Mouse (Mus musculus) thymus, postnatal 0 days (tissue): ENCODE results near the gene Rbm33. TPM values are rescaled to one million over a fixed set of nuclear protein-coding genes. Genes with fewer than 3 reads are reported as not detected.

Source experiments
- DNase-seq: peaks from one replicate; pipeline ENCODE4 v3.0.0-alpha.2; 2015; ENCODE audit warnings: low spot score
- polyA plus RNA-seq: library from polyadenylated mRNA; unstranded; fragments of >200 nt; fragmentation: Nextera tagmentation; extraction: Ambion mirVana; gene quantifications from 2 replicates; pipeline ENCODE4 v1.2.1, GENCODE M21; 2015

The Rbm33 gene
- polyA plus RNA-seq, 1 experiment from 2014 or later = 12.5 TPM

DNA sequence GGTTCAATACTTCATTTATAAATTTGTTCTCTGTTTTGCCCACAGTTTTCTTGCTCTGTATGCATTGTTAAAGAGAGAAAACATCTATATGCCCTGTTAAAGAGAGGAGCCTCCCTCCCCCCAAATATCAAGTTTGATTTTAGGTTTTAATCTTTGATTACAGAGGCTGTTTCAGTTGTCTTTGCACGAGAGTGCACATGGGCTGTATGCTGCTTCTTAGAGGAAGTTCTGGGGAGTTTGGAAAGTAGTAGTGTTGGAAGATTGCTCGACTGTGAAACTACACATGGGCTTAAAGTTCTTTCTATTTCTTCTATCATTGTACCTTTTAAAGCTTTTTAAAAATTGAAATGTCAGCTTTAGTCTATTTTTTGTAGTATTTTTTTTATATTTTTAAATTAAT, 6.9 kb downstream of the Rbm33 start:
- DNase-seq = no peak

GRCm38 (mm10) chr5:28324457-28324856, 7.5 kb downstream of the Rbm33 start:
- no peak for DNase-seq

- peak; percentile 62 for DNase-seq
These were observed 12.3 kb downstream of the Rbm33 start for GRCm38 (mm10) chr5:28329024-28329806.

GRCm38 (mm10) chr5:28333731-28334130, 16.8 kb downstream of the Rbm33 start:
- DNase-seq = no peak

- DNase-seq = no peak
These were observed 35.1 kb downstream of the Rbm33 start for GRCm38 (mm10) chr5:28351857-28352513.

- DNase-seq = no peak
These were observed 38.7 kb downstream of the Rbm33 start for GRCm38 (mm10) chr5:28355614-28356013.

DNA sequence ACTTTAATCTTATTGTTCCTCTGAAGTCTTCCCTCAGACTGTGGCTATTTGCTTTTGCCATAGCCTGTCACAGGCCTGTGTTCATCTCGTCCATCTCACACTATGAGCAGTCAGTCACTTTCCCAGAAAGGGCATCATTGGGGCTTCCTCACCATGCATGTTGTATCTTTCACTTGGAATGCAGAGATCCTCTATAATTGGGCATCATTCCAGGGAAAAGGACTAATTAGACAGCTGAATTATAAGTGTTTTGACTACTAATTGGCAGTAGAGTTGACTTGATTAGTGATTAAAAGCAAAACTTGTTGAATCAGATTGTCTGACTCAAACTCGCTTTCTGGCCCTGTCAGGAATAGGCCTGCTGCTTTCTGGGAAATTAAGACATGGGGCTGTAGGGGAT, 43.8 kb downstream of the Rbm33 start:
- no peak for DNase-seq

DNA sequence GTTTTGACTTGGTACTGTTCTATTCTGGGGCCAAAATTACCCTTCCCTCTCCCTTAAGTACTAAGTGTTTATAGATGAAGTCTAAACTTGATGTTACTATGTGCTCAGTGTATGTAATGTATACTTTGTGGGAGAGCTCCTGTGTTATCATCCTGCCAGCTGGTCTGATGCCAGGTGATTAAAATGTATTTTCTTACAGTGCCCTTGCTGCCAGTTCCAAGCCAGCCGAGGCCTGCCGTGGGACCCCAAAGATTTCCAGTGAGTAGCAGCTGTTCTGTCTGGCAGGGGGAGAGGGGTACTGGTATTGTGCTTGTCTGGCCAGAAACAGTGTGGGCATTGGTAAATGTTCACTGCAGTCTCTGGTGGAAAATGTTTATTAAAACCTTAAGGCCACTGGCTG, 51.1 kb downstream of the Rbm33 start:
- no peak for DNase-seq

DNA sequence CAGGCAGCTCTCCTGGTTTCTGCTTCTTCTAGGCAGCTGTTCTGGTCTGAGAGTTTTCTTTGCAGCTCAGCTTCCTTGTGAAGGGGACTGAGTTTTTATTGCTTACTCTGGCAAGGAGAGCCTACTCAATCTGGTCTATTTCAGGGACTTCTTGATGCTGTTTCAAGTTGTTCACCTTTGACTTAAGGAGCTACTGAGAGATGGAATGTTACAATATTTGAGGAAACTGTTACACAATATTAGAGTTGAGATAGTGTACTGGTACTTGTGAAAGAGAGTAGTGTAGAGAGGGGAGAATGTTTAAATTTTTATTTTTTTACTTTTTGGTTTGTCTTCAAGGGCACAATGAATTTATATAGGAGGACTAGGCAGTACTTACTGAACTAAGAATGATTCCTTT, 53.9 kb downstream of the Rbm33 start:
- no peak for DNase-seq

DNA sequence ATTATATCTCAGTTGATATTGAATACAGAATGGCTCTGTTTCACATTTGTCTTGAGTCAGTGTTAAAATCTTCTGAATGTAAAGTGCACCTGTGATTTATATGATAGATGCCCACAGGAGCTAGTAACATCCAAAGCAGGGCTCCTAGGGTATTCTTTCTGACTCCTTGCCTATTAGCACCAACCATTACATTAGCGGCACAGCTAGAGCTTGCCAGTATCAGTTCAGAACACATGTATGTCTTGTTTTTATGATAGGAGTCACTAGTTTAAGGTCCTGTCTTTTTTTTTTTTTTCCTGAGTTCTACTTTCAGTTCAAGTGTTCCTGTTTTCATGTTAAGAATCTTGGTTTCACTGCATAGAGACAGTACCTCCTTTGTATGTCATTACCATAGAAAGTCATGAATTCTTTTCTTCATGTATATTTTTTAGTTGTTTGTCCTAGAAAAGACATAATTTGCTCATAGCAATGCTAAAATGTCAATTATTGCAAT, 55.3 kb downstream of the Rbm33 start:
- no peak for DNase-seq

GRCm38 (mm10) chr5:28373498-28374427, 56.8 kb downstream of the Rbm33 start:
- no peak for DNase-seq

- no peak for DNase-seq
These were observed 60.4 kb downstream of the Rbm33 start for GRCm38 (mm10) chr5:28377299-28377698.

DNA sequence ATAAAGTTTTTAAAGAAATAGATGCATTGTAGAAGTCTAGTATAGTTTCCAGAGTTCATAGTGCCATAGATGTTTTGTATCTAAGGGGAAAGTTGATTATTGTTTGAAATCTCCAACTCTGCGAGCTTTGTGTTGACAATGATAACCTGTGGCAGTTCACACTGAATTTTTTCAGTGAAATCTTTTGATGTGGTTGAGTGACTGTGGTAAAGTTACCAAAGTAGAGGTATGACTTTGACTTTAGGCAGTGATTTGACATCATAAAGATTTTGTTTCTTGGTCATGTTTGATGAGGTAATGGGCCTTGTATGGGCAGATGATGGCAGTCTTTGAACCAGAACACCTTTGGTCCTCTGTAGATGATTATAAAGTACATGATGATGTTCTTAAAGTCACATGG, 65.4 kb downstream of the Rbm33 start:
- DNase-seq = no peak

GRCm38 (mm10) chr5:28386783-28387182, 69.9 kb downstream of the Rbm33 start:
- no peak for DNase-seq

GRCm38 (mm10) chr5:28387531-28388179, 70.7 kb downstream of the Rbm33 start:
- DNase-seq = no peak

- peak; percentile 68 for DNase-seq
These were observed 71.3 kb downstream of the Rbm33 start for GRCm38 (mm10) chr5:28388184-28388583.

- no peak for DNase-seq
These were observed 73.3 kb downstream of the Rbm33 start for GRCm38 (mm10) chr5:28390189-28390588.

- no peak for DNase-seq
These were observed 80.4 kb downstream of the Rbm33 start for GRCm38 (mm10) chr5:28397344-28397743.

DNA sequence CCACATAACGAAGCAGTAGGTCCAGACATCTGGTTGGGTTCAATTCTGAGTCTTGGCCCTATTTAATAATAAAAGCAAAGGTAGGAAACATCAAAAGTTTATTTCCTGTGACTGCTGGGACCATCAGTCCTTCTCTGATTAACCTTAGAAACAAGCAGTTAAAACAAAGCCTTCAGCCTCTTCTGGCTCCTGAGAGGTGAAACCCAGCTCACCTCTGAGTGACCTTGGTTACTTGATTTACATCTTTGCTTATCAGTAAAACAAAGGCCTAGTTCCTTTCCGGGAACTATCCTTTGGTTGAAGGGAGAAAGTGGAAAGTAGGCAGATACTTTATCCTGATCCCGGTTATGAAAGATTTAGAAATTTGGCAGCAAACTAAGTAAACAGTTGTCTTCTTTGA, 81.8 kb downstream of the Rbm33 start:
- no peak for DNase-seq

DNA sequence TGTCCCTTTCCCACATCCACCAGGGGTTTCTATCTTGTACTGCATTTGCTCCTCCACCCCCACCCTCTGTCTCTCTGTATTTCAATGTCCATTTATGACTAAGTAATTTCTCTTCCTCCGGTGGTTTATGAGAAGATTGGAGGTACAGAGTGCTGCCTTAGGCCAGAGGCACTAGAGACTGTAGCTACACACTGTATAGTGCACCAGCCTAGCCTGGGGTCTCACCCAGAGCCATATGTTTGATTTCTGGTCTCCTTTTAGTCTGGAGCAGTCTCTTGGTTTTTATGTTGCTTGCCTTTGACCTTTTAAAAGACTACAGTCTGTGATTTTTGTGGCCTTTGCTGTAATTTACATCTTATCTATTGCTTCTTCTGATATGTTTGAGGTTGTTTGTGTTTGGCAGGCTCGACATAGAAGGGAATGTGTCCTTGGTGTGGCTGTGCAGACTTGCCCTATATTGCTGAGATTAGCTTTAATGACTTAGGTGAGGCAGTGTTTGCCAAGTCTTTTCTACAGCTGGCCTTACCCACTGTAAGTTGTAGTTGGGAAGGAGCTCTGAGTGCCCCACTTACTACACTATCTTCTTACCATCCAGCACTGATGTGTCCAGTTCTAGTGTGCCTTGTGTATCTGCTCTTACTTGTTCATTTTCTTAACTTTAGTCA, 82.7 kb downstream of the Rbm33 start:
- no peak for DNase-seq

DNA sequence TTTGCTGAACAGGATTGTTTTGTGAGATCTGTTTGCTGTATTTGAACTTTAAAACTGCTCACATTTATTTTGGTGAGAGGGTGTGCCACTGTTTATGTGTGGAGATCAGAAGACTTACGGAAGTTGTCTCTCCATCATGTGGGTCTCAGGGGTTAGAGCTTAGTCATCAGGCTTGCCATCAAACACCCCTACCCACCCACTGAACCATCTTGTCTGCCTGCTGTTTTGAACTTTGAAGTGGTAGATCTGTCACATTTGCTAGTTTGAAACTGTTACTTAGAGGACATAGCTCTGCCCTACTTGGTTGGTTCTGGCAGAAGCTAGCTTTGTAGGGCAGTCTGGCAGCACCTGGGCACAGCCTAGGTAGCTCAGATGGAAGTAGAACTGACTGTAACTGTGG, 85.8 kb downstream of the Rbm33 start:
- peak; percentile 86 for DNase-seq
